Mouse (Mus musculus): ENCODE data around the gene Asb2.

Gene Asb2

DNA sequence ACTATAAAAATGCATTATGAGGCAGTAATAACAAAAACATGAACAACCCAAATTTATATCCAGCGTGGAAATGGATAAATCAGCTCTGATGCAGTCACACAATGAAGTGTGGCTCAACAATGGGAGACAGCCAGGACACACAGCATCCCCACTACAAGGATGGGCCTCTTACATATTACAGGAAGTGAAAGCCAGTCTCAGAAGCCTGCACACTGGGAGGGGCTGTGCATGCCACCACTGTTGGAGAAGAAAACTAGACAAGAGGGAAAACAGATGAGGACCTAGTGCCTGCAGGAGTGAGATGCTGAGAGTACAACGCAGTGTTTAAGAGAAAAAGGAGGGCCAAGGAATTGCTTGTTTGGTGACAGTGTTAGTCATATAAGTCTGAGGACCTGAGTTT is 82.1 kb downstream of the Asb2 start:
- no peak for DNase-seq (ENCODE audit: extremely low spot score, low spot score)

DNA sequence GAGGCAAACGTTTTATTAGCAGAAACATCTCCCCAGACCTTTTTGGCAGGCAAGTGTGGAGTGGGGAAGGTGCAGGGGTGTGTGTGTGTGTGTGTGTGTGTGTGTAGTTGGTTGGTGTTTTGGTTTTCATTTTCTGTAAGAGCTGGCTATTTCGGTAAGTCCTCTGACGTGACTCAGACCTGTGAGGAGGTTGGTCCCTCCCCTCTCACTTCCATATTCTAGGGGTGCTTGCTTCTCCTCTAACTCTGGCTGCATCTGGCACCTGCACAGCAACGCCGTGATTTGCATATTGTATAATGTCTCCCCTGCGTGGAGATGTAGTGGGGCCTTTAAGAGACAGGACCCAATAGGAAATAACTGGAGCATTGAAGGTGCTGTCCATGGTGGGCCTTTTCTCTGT is 82.8 kb downstream of the Asb2 start:
- no peak for DNase-seq (ENCODE audit: extremely low spot score, low spot score)

DNA sequence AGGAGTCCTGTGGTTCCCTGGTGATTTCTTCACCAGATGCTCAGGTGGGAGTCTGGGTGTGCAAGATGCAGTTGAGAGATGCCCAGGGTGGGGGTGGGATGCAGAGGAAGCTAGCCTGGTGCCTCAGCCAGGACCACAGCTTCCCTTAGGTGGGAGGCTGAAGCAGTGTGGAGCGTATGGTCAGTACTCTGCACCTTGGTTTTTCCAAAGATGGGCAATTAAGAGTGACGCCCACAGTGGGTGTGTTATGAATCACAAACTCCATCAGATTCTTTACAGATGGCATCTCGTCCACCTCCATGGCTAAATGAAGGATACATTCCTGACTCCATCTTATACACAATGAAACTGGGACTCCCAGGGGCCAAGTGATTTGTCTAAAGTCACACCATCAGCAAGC is 83.6 kb downstream of the Asb2 start:
- DNase-seq (ENCODE audit: extremely low spot score, low spot score): no peak

All from neural tube, embryonic 10.5 days (tissue).